Mouse (Mus musculus): ENCODE data around the gene Zfp90.

GRCm38 (mm10) chr8:106381026-106381425 is 34.1 kb upstream of the Zfp90 start:
- TF ChIP-seq POLR2A (IDR thresholded peaks at IDR 0.05; ENCODE audit: control insufficient read depth, extremely low read depth, insufficient read depth, low read length, poor library complexity) (no peak), CTCF (IDR thresholded peaks at IDR 0.05; ENCODE audit: borderline replicate concordance, control insufficient read depth, extremely low read depth, insufficient read depth, low read length, poor library complexity) (no peak)
